Mouse (Mus musculus) heart, adult 2 months (tissue): ENCODE results near the gene Ppcs.

ENCODE experiments used
- CTCF ChIP-seq: fragments of 200-600 bp; IDR thresholded peaks from 2 replicates; pipeline ENCODE4 v1.8.1; 2022; ENCODE audit warnings: antibody characterized with exemption, mild to moderate bottlenecking, moderate library complexity
- EP300 ChIP-seq: fragments of 200-500 bp; IDR thresholded peaks from 2 replicates; pipeline ENCODE4 v1.6.1; 2011; ENCODE audit warnings: low read depth, low read length, control low read depth; ENCODE audit not compliant: insufficient read depth
- POLR2A ChIP-seq: fragments of 200-500 bp; IDR thresholded peaks from 2 replicates; pipeline ENCODE4 v1.6.1; 2011; ENCODE audit warnings: mild to moderate bottlenecking, low read depth, low read length, control low read depth; ENCODE audit not compliant: insufficient read depth

DNA sequence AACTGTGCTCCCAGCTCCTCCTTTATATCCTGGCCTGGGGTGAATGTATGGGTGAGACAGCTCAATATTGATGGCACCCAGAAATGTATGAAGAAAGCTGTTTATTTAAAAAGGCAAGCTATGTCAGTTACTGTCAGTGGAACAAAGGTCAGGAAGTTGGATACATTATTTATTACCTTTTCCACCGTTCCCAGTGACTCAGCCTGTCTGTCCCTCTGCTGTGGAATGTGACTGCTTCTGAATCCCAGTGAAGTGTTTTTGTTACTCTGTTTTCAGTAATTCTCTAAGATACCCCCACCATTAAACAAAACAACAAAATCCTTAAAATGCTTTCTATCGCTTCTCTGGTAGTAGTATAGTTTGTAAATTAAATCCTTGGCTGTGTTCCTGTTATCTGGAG lies 3.4 kb upstream of the Ppcs start:
- no peak for TF ChIP-seq CTCF
- TF ChIP-seq POLR2A: no peak
- no peak for TF ChIP-seq EP300
